Mouse (Mus musculus) ES-Bruce4 (cell line): ENCODE data around the gene Adh6b.

Experiments
- CTCF ChIP-seq: IDR thresholded peaks from one replicate; pipeline ENCODE4 v1.8.1; 2011; ENCODE audit warnings: low read depth, low read length
- EP300 ChIP-seq: IDR thresholded peaks from 2 replicates; pipeline ENCODE4 v1.6.1; 2011; ENCODE audit warnings: low read depth, low read length; ENCODE audit not compliant: insufficient read depth
- POLR2A ChIP-seq: IDR thresholded peaks from one replicate; pipeline ENCODE4 v1.8.1; 2011; ENCODE audit warnings: low read length; ENCODE audit not compliant: insufficient read depth

GRCm38 (mm10) chr3:138352012-138352809 is 10.6 kb downstream of the Adh6b start:
- TF ChIP-seq CTCF (no peak), EP300 (no peak), POLR2A (no peak)
